In the genomic region with DNA sequence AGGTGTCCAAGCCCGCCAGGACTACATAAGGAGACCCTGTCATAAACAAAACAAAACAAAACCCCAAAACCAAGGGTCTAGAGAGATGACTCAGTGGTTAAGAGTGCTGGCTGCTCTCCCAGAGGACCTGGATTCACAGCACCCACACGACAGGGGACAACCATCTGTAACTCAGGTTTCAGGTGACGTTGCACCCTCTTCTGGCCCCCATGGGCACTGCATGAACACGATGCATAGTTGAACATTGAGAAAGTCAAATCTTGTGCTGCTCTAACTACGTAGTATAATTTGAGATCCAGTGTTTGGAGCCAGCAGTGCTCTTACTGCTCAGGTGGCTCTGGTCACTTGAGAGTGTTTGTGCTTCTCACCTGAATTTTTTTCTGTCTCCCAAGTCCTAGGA, we compare ENCODE assay signal across 20 mouse cellular contexts. TPM values are rescaled to one million over a fixed set of nuclear protein-coding genes. Genes with fewer than 3 reads are reported as not detected.
DNase-seq lines count a peak whose midpoint lies in the region; TF ChIP-seq lines count a peak whose summit lies in the region.
"Had no signal": no experiment of that assay in that cellular context is flagged by ENCODE, and none has a peak within 500 bp of the region (broad histone marks: within the 10 kb centered on the region; RNA-seq: fewer than 3 reads in every experiment).

No protein-coding gene starts in this region.

- H3K36me3 ChIP-seq in E14TG2a.4 (ENCODE audit: insufficient read depth, low read length) (no peaks in the 10 kb centered on the region), ES-Bruce4 (ENCODE audit: control insufficient read depth, insufficient read depth, low read length, poor library complexity, severe bottlenecking) (no peaks in the 10 kb centered on the region)
- H3K36me3 ChIP-seq: embryonic facial prominence, embryonic 13.5 days; forebrain, embryonic 12.5 days; heart, embryonic 13.5 days; hindbrain, embryonic 13.5 days; intestine, embryonic 15.5 days had no signal

- no peak overlapping the region for H3K27ac ChIP-seq in layer of hippocampus, adult 2 months
- no peak overlapping the region for H3K27ac ChIP-seq in ES-Bruce4 (ENCODE audit: insufficient read depth, low read length)
- H3K27ac ChIP-seq: embryonic facial prominence, embryonic 13.5 days; forebrain, embryonic 12.5 days; heart, embryonic 13.5 days; hindbrain, embryonic 13.5 days; intestine, embryonic 15.5 days had no signal

- no peak overlapping the region for H3K4me3 ChIP-seq in layer of hippocampus, adult 2 months
- no peak overlapping the region for H3K4me3 ChIP-seq in E14TG2a.4 (replicated peaks; ENCODE audit: low read length)
- H3K4me3 ChIP-seq in ES-Bruce4 (ENCODE audit: low read depth, low read length), result no peak overlapping the region
- H3K4me3 ChIP-seq: embryonic facial prominence, embryonic 13.5 days; forebrain, embryonic 12.5 days; heart, embryonic 13.5 days; hindbrain, embryonic 13.5 days; intestine, embryonic 15.5 days had no signal

- no peak for DNase-seq in layer of hippocampus, adult 2 months (ENCODE audit: low spot score in 2 of 2)
- no peak for DNase-seq in layer of hippocampus, adult 9-10 months (ENCODE audit: low spot score)
- peak; percentile 73 for DNase-seq in ZHBTc4 (ENCODE audit: low read depth, low spot score)
- no peak for DNase-seq in embryo, embryonic 11 days
- DNase-seq in Muller cell, postnatal 12 days (ENCODE audit: inconsistent ontology term), result no peak
- DNase-seq: adrenal gland, postnatal 14 days; cerebellum, adult 11-12 months; cerebellum, adult 9-10 months; cerebellum, postnatal 25 days; gastrocnemius, postnatal 14 days; heart, postnatal 36 days had no signal

- peak; percentile 42 for TF ChIP-seq CTCF in layer of hippocampus, adult 2 months (conservative IDR thresholded peaks at IDR 0.05)
- TF ChIP-seq CTCF in E14TG2a.4 (conservative IDR thresholded peaks at IDR 0.05; ENCODE audit: low read length), result peak; percentile 41
- peak; percentile 37 for TF ChIP-seq CTCF in ES-Bruce4 (IDR thresholded peaks at IDR 0.05; ENCODE audit: low read depth, low read length)

- no peaks in the 10 kb centered on the region for H3K9me3 ChIP-seq in E14TG2a.4 (ENCODE audit: low read length)
- no peaks in the 10 kb centered on the region for H3K9me3 ChIP-seq in ES-Bruce4 (replicated peaks; ENCODE audit: control insufficient read depth, insufficient read depth, low read length, poor library complexity, severe bottlenecking)
- H3K9me3 ChIP-seq: embryonic facial prominence, embryonic 13.5 days; forebrain, embryonic 12.5 days; heart, embryonic 13.5 days; hindbrain, embryonic 13.5 days; intestine, embryonic 15.5 days had no signal

- no peak for TF ChIP-seq POLR2A in ES-Bruce4 (IDR thresholded peaks at IDR 0.05; ENCODE audit: insufficient read depth, low read length)

- no peak for TF ChIP-seq EP300 in ES-Bruce4 (IDR thresholded peaks at IDR 0.05; ENCODE audit: insufficient read depth, low read depth, low read length)

- H3K4me1 ChIP-seq in E14TG2a.4 (replicated peaks; ENCODE audit: low read depth, low read length) (peaks cover 66% of the 10 kb centered on the region), ES-Bruce4 (ENCODE audit: control insufficient read depth, insufficient read depth, low read length) (peaks cover 8% of the 10 kb centered on the region)

- H3K27me3 ChIP-seq in E14TG2a.4 (ENCODE audit: insufficient read depth, low read length) (peaks cover 11% of the 10 kb centered on the region), ES-Bruce4 (ENCODE audit: control insufficient read depth, insufficient read depth, low read length, poor library complexity, severe bottlenecking) (no peaks in the 10 kb centered on the region)

- H3K9ac ChIP-seq in ES-Bruce4 (ENCODE audit: low read depth, poor library complexity, severe bottlenecking), result no peak overlapping the region
- H3K9ac ChIP-seq: forebrain, embryonic 12.5 days; hindbrain, embryonic 13.5 days; intestine, embryonic 15.5 days had no signal

RNA-seq across cellular contexts. Expression of a gene that starts 41.2 kb away (rescaled TPM):
- 1 to 10 TPM; 3.5 to 3.6 TPM for total RNA-seq in layer of hippocampus, adult 2 months (2021)
- polyA plus RNA-seq in ES-Bruce4 (2011; ENCODE audit: insufficient read depth, insufficient read length, low read depth, missing spikeins), result 29.8 and 30.1 TPM in 2 replicates
- total RNA-seq: granulocyte monocyte progenitor cell, adult 5-6 weeks had no signal
- polyA plus RNA-seq: activated CD4-positive, CD25-positive, alpha-beta regulatory T cell, adult 4 months had no signal
